8 mouse cellular contexts compared by ENCODE assay signal in the genomic region with DNA sequence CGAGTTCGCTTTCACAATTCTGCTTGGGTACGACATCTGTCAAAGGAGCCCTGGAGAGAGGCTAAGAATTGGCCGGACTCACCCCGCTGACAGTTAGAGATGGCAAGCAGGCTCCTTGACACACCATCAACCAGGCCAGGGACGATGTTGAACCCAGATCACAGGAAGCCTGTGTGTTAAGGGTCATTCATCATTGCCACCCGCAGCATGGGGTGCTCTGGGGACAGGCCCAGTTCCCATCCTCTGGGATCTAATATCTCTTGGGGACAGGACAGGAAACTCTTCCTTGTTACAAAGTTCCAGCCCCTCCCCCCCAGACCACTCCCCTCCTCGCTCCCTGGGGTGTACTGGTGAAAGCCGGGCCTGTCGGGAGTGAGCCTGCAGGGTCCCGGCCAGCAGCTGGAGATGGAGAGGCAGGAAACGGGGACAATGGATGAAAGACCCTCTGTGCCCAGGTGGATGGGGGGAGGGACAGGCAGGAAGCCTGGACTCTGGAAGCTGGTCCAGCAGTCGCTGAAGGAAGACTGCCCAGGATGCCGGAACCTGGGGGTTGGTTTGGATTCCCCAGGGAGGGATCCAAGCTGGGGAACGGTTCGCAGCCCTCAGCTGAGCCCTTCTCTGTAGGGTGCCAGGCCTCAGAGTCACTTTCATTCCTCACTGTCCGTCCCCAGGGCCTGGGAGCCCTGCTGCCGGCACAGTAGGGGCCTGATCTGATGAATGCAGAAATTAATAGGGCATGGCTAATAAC. TPM values are rescaled to one million over a fixed set of nuclear protein-coding genes. Genes with fewer than 3 reads are reported as not detected.
A peak's percentile ranks its signal among the peaks of the same experiment; 100 is the strongest.
DNase-seq lines count a peak whose midpoint lies in the region; ATAC-seq lines count a peak whose summit lies in the region.

No protein-coding gene starts in this region.

- WGBS in embryonic facial prominence, embryonic 11.5 days = 5% methylated on average over 18 of the region's 18 CpGs
- WGBS in neural tube, embryonic 12.5 days = 3% methylated on average over 18 of the region's 18 CpGs

- peak; percentile 75 for ATAC-seq in embryonic facial prominence, embryonic 11.5 days (replicated peaks; ENCODE audit: insufficient number of reproducible peaks, low FRiP score, low TSS enrichment, low read depth)
- peak; percentile 86 for ATAC-seq in neural tube, embryonic 12.5 days (ENCODE audit: low FRiP score, low read depth)

- H3K9ac ChIP-seq in embryonic facial prominence, embryonic 11.5 days (replicated peaks; ENCODE audit: low read length) = peak overlapping the region; percentile 47; the same call in 1 of the 2 replicates
- H3K9ac ChIP-seq in neural tube, embryonic 12.5 days = peak overlapping the region; percentile 35; the same call in 1 of the 2 replicates

- H3K27me3 ChIP-seq in embryonic facial prominence, embryonic 11.5 days (ENCODE audit: control insufficient read depth, insufficient read depth, low read length) = no peaks in the 10 kb centered on the region
- H3K27me3 ChIP-seq in neural tube, embryonic 12.5 days (replicated peaks) = 0 out of 2 replicates have a peak, but pooled peaks cover 2% of the 10 kb centered on the region

- H3K4me1 ChIP-seq in embryonic facial prominence, embryonic 11.5 days (ENCODE audit: control insufficient read depth, insufficient read depth, low read length) = peaks cover 8% of the 10 kb centered on the region
- peaks cover 14% of the 10 kb centered on the region for H3K4me1 ChIP-seq in neural tube, embryonic 12.5 days

- DNase-seq in right cerebral cortex, postnatal 14 days = peak; percentile 25
- no peak for DNase-seq in right cerebral cortex, adult 18-20 months
- peak; percentile 45 for DNase-seq in embryonic facial prominence, embryonic 11.5 days (ENCODE audit: low spot score)
- DNase-seq in heart, postnatal 4 days = peak; percentile 60
- DNase-seq in kidney, postnatal 4 days = peak; percentile 67 to 79
- DNase-seq in urinary bladder, postnatal 36 days (ENCODE audit: low spot score in 2 of 2) = no peak
- no peak for DNase-seq in natural killer cell, adult 2 months (ENCODE audit: low spot score in 2 of 2)

- no peaks in the 10 kb centered on the region for H3K9me3 ChIP-seq in embryonic facial prominence, embryonic 11.5 days (replicated peaks; ENCODE audit: control insufficient read depth, low read length)
- no peaks in the 10 kb centered on the region for H3K9me3 ChIP-seq in neural tube, embryonic 12.5 days

- no peak overlapping the region for H3K27ac ChIP-seq in embryonic facial prominence, embryonic 11.5 days (replicated peaks; ENCODE audit: low read depth, low read length)
- H3K27ac ChIP-seq in neural tube, embryonic 12.5 days = no peak overlapping the region; the same call in 1 of the 2 replicates

- H3K36me3 ChIP-seq in embryonic facial prominence, embryonic 11.5 days (replicated peaks; ENCODE audit: control insufficient read depth, insufficient read depth, low read depth, low read length) = no peaks in the 10 kb centered on the region
- H3K36me3 ChIP-seq in neural tube, embryonic 12.5 days = no peaks in the 10 kb centered on the region

- H3K4me2 ChIP-seq in embryonic facial prominence, embryonic 11.5 days (ENCODE audit: low read depth, low read length) = no peak overlapping the region; the same call in 1 of the 2 replicates
- peak overlapping the region; percentile 48 for H3K4me2 ChIP-seq in neural tube, embryonic 12.5 days (replicated peaks)

- no peak overlapping the region for H3K4me3 ChIP-seq in embryonic facial prominence, embryonic 11.5 days (ENCODE audit: low read depth, low read length)
- 0 out of 2 replicates have a peak overlapping the region, but pooled peaks have one; percentile 1 for H3K4me3 ChIP-seq in neural tube, embryonic 12.5 days

RNA-seq across cellular contexts. Expression of gene Id3, which starts 38.5 kb away (rescaled TPM):
- polyA plus RNA-seq in embryonic facial prominence, embryonic 11.5 days (2014; fragmentation: Nextera tagmentation; extraction: Ambion mirVana) = 608 and 653 TPM in 2 replicates
- total RNA-seq in heart, postnatal 4 days (2021) = 10 to 100 TPM; 96.2 to 97.8 TPM
- polyA plus RNA-seq in neural tube, embryonic 12.5 days (2016; fragmentation: Nextera tagmentation; extraction: Ambion mirVana) = 325 and 330 TPM in 2 replicates

RNA-seq across cellular contexts. Expression of gene Rpl11, which starts 51.5 kb away (rescaled TPM):
- polyA plus RNA-seq in embryonic facial prominence, embryonic 11.5 days (2014; fragmentation: Nextera tagmentation; extraction: Ambion mirVana) = 410 and 431 TPM in 2 replicates
- total RNA-seq in heart, postnatal 4 days (2021) = 100 to 1,000 TPM; 395 to 405 TPM
- 293 and 294 TPM in 2 replicates for polyA plus RNA-seq in neural tube, embryonic 12.5 days (2016; fragmentation: Nextera tagmentation; extraction: Ambion mirVana)

Comparison
In these comparisons a context has a peak if more than half of its experiments do, and no peak if none do; other contexts are left out.
1. DNase-seq: peak in right cerebral cortex, postnatal 14 days (single experiment), embryonic facial prominence, embryonic 11.5 days (single experiment), heart, postnatal 4 days (single experiment) and kidney, postnatal 4 days (2 of 2); none in right cerebral cortex, adult 18-20 months (single experiment), urinary bladder, postnatal 36 days (0 of 2) and natural killer cell, adult 2 months (0 of 2).